Mouse (Mus musculus): ENCODE measurements around the gene Tesk1. TPM values are rescaled to one million over a fixed set of nuclear protein-coding genes. Genes with fewer than 3 reads are reported as not detected.

Gene Tesk1
- total RNA-seq (2015) = 5.2 and 6.3 TPM in 2 replicates
- total RNA-seq (2017) = 5.7 and 5.9 TPM in 2 replicates

DNA sequence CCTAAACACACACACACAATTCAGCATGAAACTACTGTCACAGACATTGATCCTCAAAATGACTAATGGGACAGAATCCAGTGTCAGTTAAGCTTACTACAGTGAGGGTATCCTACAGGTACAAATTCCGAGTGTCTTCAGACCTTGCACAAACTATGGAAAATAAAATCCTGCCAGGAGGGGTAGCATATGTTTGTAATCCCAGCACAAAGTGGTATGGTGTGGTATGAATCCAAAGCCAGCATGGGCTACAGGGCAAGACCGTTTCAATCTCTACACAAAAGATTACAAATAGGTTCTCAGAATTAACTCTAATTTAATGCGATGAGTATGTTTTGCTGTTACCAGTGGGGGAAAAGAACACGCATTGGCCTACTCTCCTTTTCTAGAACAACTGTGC, at the start of gene Tesk1:
TSS of gene Tesk1 (plus strand) at position 301 of the 400 bp plus-strand sequence.
- ATAC-seq (replicated peaks; ENCODE audit: poor library complexity) = no peak

DNA sequence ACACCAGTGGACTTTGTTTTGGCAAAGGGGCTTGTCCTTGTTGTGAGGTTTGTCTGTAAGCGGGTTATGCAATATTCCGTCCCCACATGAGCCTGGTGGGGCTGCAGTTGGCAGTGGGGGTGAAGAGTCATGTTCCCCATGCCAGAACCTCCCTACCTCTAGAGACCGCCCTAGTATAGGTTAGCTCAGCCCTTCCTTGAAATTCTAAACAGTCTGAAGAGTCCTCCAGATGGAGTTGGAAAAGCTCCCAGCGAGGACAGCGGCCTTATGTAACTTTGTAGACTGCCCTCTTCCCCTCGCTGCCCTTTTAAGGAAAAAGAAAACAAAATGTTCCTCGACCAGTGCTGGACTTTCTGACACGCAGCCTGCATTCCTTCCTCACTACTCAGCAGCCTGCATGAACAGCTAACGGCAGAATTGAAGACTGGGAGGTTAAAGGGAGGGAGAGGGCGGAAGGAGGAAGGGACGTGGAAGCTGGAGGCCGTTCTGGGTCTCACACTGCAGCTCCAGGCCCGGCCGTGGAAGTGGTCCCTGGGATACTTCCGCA, 47.3 kb upstream of the Tesk1 start:
- no peak for ATAC-seq (replicated peaks; ENCODE audit: poor library complexity)

DNA sequence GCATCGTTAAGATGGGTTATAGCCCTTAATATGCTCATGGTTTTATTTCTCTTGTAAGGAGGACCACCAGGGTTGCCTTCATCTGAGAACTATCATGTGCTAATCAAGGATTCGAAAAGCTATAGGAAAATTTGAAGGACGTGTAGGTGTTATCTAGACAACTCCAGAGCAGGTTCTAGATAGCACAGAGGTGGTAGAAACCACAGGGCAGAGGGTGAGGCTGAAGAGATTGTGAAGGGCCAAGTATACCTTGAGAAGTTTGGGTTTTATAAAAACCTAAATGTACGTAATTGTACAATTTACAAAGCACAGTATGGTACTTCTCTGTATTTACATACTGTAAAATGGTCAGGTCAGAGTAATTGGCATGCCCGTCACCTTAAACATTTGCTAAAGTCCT, 46.6 kb upstream of the Tesk1 start:
- ATAC-seq (replicated peaks; ENCODE audit: poor library complexity) = peak; percentile 55; the same call in 1 of the 2 replicates

DNA sequence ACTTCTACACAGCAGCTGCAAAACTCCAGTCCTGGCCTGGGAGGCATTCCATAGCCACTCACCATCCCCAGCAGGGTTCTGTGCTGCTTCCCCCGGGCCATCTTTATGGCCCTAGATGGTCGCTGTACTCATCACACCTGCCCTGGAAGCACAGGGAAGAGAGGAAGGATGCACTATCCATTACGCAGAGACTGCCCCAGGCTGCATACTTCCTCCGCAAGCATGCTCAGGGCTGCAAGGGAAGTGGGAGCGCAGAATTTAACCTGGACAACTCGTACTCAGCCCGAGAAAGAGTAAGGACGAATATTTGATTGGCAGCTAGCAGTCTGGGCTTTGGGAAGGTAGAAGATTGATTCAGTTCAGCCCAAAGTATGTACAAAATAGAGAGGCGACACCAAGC, 45.9 kb upstream of the Tesk1 start:
- ATAC-seq (replicated peaks; ENCODE audit: poor library complexity) = no peak

DNA sequence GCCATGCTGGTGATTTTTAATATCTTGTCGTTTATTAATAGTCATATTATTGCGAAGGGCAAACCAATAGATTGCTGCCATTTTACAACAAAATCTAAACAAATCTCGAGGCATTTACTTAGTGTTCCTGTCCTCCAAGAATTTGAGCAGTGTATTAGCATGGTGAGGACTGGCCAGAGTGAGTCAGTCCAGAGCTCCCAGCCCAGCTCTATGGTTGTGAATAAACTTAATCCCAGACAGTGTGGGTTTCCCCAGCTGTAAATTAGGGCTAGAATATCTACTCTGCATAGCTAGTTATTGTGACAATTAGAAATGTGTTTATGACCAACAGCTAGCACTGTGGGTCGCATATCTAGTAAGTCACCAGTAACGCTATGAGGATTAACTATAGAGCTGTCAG, 45.4 kb upstream of the Tesk1 start:
- no peak for ATAC-seq (replicated peaks; ENCODE audit: poor library complexity)

DNA sequence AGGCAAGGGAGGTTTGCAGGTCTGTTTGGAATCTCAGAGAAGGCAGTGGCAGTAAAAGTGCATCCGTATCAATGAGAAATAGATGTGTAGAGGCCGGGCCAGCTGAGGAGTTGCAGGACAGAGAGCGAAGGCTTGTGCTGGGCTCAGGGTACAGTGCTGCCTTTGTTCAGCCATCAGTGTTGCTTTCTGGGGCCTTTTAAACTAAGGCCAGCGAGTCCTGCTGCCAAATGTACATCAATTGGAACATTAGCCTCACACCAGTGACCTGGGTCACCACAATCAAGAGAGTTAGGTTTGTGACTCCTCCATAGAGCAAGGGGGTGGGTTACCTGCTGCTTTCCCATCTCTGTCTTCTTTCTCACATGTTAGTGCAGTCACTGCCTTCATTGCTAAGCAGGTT, 43.7 kb upstream of the Tesk1 start:
- no peak for ATAC-seq (replicated peaks; ENCODE audit: poor library complexity)

DNA sequence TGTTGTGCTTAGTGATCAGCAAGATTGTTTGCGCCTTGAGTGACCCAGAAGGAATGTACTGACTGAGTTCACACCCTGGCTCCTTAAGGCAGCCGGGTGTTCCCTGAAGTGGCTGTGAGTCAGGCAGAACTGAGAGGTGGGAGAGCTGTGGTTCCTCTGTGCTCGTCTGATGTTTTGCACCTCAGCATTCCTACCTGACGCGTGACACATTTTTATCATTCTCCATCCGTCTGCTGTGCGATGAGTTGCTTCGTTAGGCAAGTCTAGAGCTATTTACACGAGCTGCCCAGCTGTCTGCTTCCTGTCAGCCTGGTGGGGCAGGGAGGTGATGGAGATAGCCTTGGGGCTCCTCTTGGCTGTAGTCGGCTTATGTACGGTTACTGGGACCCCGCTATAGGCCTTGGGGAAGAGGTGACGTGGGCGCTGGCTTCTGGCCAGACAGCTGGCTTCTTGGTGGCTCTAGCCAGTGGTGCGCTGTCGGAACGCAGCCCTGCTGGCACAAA, 42.9 kb upstream of the Tesk1 start:
- no peak for ATAC-seq (replicated peaks; ENCODE audit: poor library complexity)

DNA sequence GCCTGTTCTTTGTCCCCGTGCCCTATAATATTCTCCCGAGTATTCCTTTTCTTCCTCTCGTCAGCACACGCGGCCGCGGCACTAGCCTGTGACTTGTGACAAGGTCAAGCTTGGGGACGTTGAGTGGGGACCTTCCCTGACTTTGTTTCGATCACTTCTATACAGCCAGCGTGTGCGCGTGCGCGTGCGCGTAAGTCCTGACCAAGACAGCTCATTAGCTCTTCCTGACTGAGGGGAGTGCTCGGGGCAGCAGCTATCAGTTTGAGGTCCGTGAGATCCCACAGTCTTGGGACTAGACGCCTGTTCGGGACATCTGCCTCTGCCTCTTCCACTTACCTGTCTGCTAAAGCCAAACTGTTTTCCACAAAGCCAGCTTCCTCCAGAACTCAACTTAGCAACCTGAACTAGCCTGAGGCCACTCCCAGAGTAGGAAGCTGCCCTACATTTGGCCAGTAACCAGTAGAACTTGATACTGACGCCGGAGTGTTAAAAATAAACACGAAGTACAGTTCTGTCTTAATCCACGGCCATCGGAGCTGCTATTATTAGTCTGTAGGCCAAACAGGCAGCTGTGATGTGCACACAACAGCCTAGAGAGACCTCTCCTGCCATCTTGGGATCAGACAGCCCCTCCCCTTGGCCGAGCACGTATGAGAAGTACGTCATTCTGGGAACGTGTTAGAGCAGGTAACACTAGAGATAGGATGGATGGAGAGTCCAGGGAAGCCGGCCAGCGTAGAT, 42.2 kb upstream of the Tesk1 start:
- ATAC-seq (replicated peaks; ENCODE audit: poor library complexity) = no peak

DNA sequence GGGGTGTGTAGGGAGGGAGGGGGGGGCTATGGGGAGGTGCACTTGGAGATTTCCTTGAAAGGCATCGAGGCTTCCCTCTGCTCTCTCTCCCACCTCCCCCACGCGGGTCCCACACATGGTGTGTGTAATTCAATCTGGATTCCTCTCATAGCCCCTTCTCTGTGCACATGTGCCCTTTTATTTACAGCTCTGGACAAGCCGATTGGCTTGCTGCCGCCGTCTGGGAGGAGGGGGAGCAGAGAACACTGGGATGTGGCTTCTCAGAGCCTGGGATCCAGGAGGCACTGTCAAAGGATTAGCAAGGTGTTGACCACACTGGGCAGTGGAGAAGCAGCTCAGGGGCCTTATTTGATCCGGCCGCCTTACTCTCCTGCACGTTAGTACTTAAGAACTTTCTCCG, 40.8 kb upstream of the Tesk1 start:
- ATAC-seq (replicated peaks; ENCODE audit: poor library complexity) = no peak

DNA sequence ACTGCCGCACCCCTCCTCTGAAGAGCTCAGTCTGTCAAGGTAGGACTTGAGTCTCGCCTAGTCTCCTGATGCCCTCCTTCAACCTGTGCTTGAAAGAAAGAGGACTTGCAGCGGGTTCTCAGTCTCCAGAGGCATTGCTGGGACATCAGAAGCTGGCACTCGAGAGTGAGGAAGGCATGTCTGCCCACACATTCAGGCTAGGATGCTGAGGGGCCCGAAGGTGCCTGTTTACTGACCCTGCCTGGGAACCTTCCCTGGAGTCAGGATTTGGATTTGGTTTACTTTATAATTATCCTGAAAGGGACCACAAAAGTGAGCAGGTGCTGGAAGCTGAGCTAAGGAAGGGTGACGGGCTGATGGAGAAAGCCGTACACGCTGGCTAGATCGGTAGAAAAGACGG, 40.3 kb upstream of the Tesk1 start:
- ATAC-seq (replicated peaks; ENCODE audit: poor library complexity) = no peak

DNA sequence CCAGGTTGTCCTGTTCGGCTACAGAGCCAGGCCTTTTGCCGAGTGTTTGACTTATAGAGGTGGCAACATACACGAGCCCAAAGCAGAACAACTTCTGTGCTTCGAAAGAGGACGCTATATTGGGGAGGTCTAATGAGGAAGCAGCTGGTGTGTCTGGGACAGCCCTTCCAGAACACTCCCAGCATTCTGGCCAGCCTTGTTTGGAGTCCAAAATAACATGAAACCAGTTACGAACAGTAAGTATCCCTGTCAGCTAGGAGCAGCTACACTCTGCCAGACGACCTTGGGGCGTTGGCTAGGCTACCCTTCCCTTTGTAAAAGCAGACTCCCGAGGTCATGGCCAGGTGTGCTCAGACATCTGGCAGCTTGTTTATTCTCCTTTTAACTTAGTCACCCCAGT, 39.5 kb upstream of the Tesk1 start:
- no peak for ATAC-seq (replicated peaks; ENCODE audit: poor library complexity)

DNA sequence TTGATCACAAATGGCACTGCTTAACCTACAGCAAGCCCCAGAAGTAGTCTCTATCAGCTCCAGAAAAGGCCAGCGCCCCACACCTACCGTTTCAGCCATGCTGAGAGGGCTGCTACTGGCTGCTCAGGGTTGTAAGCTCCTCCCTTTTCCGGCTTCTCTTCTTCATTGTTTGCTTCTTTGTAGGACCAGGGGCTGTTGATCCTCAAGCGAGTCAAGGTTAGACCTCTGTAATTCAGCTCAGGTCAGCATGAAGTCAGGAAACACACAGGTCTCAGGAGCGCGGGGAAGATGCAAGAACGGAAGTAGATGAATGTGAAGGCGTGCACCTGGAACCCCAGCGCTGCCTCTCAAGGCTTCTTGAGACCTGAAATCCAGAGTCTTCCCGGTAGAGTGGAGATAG, 37.0 kb upstream of the Tesk1 start:
- ATAC-seq (replicated peaks; ENCODE audit: poor library complexity) = no peak

DNA sequence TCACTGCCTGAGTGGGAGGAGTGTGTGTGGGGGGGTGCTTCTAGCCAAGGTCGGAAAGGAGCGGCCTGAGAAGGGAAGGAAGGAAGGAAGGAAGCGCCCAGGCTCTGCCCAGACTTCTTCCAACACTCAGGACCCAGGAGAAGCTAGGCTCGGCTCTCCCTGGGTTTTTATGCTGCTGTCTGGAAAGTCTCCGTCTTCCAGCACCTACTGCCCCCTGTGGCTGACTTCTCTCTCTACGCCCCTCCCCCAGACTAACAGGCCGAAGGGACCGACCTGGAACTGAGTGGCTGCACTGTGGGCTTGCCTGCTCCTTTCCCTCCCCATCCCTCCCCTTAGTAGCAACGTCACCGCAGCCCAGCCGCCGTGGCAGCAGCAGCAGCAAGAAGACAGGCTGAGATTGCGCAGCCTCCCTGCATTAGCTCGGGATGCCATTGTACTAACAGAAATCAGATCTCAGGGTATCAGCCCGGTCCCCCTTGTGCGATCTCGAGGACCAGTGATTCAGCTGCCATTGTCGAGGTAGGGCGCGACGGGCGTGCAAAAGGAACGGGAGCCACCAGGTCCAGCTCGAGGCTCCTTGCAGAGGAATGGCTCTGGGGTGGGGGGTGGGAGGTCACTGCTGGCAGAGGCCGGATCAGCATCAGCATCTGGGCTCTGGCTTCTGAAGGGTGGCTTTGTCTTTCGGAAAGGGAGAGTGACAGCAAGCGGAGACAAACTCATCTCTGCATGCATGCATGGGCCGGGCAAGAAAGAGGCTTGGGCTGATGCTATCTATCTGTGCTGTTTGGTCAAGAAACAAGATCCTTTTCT, 35.4 kb upstream of the Tesk1 start:
- peak; percentile 76 for ATAC-seq (replicated peaks; ENCODE audit: poor library complexity)

DNA sequence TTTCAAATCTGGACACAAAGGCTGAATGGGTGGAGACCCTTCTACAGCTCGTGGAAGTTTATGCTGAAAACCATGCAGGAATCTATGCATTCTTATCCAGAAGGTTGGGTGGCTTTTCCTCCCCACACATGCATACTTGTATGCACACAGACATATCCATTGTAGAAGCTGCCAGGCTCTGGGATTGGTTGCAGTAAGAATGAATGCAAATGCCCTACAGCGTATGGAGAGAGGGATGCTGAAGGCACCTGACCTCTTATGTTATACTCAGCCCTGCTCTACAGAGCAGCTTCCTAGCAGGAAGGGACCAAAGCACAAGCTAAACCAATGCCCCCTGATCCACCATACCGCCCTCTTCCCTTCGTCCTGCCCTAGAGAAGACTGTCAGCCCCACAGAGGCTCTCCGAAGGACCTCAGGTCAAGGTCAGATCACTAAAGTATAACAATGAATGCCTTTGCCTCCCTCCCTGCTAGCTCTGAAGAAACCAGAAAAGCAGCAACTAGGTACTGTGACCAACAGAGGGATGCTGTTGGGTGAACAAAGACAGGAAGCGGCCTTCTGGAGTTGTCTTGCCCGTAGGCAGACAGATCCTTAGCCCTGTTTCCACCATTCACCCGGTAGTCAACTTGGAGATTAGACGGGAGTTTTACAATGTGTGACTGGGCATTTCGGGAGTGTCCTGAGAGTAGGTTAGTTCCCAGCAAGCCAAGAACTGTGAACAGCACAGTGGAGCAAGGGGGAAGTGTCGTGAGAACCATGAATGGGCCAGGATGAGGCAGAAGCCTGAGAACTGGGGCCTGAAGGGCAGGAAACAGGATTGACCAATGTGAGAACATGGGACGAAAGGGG, 34.4 kb upstream of the Tesk1 start:
- no peak for ATAC-seq (replicated peaks; ENCODE audit: poor library complexity)

DNA sequence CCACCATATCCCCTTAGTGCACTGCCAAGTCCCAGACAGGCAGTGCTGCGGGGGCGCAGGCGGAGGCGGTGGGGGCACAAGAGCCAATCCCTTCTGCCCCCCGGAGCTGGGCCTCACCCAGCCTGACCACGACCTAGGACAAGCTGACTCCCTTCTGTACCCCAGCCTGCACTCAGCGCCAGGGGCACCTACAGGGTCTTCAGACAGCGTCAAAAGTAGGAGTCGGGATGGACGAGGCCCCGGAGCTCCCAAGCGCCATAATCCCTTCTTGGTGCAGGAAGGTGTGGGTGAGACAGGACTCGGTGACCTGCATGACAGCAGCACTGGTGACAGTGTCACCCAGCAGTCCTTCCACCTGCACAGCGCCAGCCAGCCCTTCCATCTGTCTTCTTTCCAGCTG, 27.0 kb upstream of the Tesk1 start:
- ATAC-seq (replicated peaks; ENCODE audit: poor library complexity) = no peak

DNA sequence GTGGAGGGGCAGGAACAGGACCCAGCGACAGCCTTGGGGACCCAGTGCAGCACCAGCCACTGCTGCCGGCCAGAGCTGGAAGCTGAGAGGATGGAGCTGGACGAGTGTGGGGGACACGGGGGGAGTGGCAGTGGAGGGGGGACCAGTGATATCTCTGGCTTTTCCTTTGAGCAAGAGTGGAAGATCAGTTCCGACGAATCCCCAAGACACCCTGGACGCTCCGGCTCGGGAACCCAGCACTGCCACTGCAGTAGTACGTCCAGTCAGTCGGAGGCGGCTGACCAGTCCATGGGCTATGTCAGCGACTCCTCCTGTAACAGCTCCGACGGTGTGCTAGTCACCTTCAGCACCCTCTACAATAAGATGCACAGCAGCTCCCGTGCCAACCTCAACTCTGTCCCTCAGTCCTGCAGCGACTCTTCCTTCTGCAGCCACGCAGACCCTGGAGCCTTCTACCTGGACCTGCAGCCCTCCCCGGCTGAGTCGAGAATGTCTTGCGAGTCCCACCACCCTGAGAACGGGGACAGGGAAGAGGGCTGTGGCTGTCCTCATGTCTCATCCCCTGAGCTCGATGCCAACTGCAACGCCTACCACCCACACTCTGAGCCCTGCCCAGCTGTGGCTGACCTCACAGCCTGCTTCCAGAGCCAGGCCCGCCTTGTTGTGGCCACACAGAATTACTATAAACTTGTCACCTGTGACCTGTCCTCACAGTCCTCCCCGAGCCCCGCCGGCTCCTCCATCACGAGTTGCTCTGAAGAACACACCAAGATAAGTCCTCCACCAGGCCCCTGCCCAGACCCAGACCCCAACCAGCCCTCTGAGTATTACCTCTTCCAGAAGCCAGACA, 26.3 kb upstream of the Tesk1 start:
- no peak for ATAC-seq (replicated peaks; ENCODE audit: poor library complexity)

DNA sequence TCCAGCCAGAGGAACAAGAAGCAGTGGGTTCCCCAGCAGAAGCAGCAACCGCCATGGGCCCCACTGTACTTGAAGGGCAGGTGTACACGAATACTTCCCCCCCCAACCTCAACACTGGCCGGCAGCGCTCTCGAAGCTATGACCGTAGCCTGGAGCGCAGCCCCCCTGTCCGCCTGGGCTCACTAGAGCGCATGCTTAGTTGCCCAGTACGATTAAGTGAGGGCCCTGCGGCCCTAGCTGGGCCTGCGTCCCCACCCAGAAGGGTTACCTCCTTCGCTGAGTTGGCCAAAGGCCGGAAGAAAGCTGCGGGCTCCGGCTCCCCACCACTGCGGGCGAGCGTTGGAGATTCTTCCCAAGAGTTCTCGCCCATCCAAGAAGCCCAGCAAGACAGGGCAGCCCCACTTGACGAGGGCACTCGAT, 25.7 kb upstream of the Tesk1 start:
- no peak for ATAC-seq (replicated peaks; ENCODE audit: poor library complexity)

DNA sequence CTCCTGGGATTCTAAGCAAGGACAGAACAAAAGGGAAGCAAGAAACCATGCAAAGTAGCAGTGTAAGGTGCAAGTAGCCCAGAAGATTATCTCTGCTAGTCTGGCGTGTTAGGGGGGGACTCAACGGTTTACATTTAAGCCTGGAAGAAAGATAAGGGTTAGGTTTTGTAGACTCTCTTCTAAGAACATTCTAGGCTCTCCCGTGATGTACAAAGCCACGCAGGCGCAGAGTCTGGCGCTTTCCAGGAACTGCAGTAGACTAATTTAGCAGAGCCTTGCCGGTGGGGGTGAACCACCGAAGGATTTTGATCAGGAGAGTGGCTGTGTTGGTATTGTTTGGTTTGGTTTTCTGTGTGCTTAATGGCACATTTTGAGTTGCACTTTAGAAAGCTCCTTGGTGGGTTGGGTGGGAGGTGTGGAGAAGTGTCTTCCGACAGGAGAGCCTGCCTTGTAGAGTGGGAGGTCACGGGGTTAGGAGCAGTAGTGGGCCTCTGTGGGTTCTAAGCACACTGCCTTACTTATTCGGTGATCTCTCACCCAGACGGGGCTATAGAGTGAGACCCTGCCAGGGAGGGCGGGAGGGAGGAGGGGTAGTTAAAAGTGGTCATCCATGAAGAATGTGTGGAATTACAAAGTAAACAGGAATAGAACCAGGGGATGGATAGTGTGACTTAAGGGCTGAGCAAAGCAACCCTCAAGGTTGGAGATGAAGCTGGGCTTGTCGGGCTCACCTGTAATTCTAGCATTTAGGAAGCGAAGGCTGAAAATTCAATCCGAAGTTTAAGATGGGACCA, 24.3 kb upstream of the Tesk1 start:
- ATAC-seq (replicated peaks; ENCODE audit: poor library complexity) = peak; percentile 81

DNA sequence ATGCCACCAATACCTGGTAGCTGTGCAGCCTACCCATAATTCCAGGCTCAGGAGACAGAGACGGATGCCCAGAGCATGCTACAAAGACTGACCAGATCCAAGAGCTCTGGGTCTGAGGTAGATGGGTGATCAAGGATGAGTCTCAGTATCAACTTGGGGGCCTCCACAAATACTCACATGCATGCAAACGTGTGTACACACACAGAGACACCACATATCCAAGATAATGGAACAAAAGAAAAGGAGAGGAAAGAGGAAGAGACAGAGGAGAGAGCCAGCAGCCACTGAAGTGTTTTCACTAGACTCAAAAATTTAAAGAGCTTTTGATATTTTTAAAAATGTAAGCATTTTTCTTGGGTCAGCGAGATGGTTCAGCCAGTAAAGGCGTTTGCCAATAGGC, 23.3 kb upstream of the Tesk1 start:
- ATAC-seq (replicated peaks; ENCODE audit: poor library complexity) = no peak
